Mouse (Mus musculus): ENCODE measurements at regions not wholly inside any gene's neighbourhood (a gene's known extent, or its start where the extent isn't known, plus 50 kb on each side); places are given as distances from the start of the nearest gene placed in this dataset.

GRCm38 (mm10) chr15:85674191-85674984 is 60.4 kb upstream of the Ppara start:
- no peak for DNase-seq (ENCODE audit: low read depth, low spot score)

DNA sequence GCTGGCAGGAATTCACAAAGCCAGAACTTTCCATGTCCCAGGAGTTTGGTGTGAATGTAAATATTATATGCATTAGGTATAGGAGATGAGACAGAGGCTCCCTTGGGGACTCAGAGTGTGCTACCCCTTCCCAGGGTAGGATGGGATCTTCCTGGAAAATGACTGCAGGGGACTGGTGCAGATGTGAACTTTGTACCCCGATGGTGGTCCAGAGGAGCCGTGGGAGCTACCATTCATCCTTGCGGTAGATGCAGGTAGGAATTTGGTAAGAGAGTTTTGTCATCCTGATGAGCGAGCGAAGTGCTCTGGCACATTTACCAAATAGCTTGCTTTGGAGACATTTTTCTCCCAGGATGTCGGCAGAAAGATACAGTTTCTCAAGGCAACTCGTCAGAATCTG is 59.7 kb upstream of the Ppara start:
- DNase-seq (ENCODE audit: low read depth, low spot score): no peak

GRCm38 (mm10) chr15:85675736-85676135 is 59.0 kb upstream of the Ppara start:
- DNase-seq (ENCODE audit: low read depth, low spot score): no peak

- no peak for DNase-seq (ENCODE audit: low read depth, low spot score)
Observed at GRCm38 (mm10) chr15:85676156-85676555, 58.6 kb upstream of the Ppara start.

GRCm38 (mm10) chr15:85676871-85677270 is 57.9 kb upstream of the Ppara start:
- no peak for DNase-seq (ENCODE audit: low read depth, low spot score)

- DNase-seq (ENCODE audit: low read depth, low spot score): no peak
Observed at GRCm38 (mm10) chr15:85677381-85677780, 57.4 kb upstream of the Ppara start.

DNA sequence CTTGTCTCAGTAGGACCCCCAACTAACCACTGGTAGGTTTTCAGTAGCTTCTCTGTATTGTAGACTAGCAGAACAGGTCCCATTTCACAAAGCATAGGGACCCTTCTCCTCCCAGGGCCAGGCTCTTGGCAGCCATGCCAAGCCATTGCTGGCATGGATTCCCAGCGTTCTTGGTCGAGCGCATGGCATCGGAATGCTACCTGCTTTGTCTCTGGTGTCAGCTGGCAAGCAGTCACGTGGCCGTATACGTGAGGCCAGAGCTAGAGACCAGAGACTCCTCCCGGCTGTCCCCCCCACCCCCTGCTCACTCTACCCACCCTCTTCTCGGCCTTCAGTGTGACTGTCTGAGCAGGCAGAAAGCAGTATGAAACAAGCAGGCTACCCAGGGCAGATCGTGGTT is 56.9 kb upstream of the Ppara start:
- no peak for DNase-seq (ENCODE audit: low read depth, low spot score)

DNA sequence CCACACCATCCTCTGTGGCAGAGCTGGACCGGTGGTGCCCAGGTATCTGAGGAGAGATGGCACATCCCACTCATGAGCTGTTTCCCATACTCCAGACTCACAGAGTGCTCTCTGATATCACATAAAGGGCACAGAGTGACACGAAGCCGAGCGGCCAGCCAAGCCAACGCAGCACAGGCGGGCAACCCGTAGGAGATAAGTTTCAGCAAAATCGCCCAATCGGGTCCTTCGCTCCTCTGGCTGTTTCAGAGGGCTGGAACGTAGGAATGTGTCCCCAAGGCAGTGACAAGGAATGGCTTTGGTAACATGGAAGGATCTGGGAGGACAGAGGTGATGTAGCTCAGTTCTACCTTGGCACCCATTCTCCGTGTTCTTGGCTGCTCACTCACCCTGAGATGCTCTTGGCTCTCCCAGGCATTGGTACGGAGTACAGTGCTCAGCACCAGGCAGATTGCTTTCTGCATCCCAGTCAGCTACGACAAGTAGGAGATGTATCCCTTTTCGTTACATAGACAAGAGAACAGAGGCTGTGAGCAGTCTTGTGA is 56.4 kb upstream of the Ppara start:
- DNase-seq (ENCODE audit: low read depth, low spot score): no peak

GRCm38 (mm10) chr15:85678981-85679708 is 55.6 kb upstream of the Ppara start:
- no peak for DNase-seq (ENCODE audit: low read depth, low spot score)

DNA sequence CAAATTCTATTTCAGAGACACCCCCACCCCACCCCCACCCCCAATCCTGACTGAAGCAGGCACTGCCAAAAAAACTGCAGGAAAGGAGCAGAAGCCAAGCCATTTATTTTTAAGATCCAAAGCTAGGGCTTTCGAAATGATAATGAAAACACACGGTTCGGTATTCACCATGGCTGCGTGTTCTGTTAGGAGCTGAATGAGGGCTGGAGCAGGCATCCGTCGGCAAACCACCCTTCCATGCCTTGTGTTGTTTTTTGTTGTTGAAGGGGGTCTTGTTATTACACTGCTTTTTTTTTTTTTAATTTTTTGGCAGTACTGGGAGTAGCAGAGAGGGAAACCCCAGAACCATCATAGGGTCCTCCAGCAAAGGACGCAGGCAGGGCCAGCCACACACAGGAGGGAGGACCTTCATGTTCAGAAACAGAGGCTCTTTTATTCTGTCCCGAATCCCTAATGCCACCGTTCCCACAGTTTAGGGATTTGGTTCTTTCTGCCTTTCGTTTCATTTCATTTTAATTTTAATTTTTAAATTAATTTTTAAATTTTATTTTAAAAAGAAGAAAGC is 54.8 kb upstream of the Ppara start:
- no peak for DNase-seq (ENCODE audit: low read depth, low spot score)

- DNase-seq (ENCODE audit: low read depth, low spot score): no peak
Observed at GRCm38 (mm10) chr15:85680460-85681224, 54.1 kb upstream of the Ppara start.

DNA sequence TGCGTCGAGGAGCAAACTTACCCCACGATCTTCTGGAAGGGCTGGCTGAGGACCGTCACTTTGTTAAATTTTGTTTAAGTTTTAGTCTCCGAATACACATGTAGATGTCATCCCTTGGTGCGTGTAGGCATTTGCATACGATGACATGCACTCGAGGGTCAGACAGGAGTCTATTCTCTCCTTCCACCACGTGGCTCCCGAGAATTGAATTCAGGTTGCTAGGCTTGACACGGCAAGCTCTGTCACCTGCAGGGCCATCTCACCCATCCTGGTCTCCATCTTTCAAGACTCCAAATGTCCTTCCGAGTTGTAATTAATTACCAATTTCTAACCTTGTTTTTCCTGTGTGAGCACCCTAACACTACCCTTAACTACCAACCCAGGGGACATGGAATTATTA is 52.7 kb upstream of the Ppara start:
- DNase-seq (ENCODE audit: low read depth, low spot score): no peak

DNA sequence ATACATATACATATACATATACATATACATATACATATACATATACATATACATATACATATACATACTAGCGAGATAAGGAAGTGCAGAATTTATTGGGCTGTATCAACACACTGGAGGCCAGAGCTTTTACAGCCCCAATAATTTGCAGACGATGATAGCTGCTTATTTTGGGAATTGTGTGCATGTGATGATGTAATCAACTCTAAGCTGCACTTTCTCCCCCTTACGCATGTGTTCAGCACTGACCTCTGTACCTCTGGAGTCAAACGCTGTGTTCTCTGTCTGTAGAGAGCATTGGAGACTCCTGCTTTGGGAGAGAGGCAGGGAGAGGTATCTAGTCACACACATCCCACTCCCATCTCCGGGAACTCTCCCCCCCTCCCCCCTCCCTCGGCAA is 52.0 kb upstream of the Ppara start:
- DNase-seq (ENCODE audit: low read depth, low spot score): no peak

- DNase-seq (ENCODE audit: low read depth, low spot score): no peak
Observed at GRCm38 (mm10) chr15:85683271-85683670, 51.5 kb upstream of the Ppara start.

DNA sequence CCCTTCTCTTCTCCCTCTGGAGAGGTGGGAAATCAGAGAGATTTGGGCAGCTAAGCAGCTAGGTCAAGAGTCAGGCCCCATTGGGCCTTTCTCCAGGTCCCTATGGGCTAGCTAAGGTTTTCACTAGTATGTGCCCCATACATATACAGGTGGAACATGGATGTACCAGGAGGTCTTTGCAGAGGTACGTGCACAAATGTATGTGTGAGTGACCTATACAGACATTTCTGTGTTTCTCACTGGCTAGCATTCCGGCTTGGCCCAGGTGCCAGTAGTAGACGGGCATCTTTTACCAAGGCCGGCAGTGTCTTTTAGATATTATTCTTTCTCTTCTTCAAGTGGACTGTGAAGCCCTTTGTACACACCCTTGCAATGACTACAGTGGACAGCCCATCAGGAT is 51.1 kb upstream of the Ppara start:
- DNase-seq (ENCODE audit: low read depth, low spot score): no peak

DNA sequence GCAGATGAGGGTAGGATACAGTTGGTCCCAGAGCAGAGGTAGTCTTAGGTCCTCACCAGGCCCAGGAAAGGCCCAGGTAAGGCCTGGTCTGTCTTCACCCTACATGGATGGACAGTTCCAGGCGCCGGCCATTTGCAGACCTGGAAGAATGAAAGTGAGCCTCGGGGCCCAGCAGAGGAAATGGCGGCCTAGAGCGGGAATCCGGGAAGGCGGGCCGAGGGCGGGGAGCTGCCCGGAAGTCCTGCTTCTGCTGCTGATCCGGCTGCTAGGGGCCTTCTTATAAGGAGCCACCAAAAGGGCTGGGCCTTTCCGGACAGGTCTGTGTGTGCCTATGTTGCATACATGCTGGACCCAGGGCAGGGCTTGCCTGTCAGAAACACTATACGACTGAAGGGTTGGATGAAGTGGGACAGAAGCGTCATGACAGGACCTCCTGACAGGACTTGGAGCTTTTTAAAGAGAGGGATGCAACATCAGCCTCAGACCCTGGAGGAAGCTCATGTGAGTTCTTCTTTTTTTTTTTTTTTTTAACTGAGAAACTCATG is 50.5 kb upstream of the Ppara start:
- DNase-seq (ENCODE audit: low read depth, low spot score): no peak

DNA sequence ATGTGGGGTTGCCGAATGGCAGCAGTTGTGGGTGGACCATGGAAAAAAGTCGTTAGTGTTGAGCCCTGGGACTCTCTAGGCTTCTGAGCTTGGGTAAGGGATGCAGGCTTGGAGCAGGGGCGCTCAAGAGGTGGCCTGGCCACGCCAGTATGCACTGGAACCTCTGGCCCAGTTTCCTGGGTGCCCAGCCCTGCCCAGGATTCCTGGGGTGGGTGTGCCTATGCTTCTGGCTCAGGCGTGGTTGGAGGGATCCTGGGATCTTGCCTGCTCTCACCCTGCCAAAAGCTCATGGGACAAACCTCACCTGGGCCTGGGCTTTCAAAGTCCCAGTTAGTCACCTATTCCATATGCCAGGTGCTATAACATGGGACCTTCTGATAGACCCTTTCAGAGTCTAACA is 49.9 kb upstream of the Ppara start:
- DNase-seq (ENCODE audit: low read depth, low spot score): no peak

All from forelimb bud, embryonic 11.5 days (tissue).